Mouse (Mus musculus): ENCODE measurements at regions not wholly inside any gene's neighbourhood (a gene's known extent, or its start where the extent isn't known, plus 50 kb on each side); places are given as distances from the start of the nearest gene placed in this dataset.
"Not testable (repeated sequence)": the region's sequence is repeated elsewhere in the genome, so short reads cannot be mapped to it uniquely, and the experiment has no call there.

GRCm38 (mm10) chr12:8410410-8411341 is 89.1 kb downstream of the Rhob start:
- no peak for DNase-seq

- DNase-seq = no peak
These were observed 88.9 kb downstream of the Hs1bp3 start for GRCm38 (mm10) chr12:8402084-8402483.

GRCm38 (mm10) chr12:8401376-8401775 is 88.1 kb downstream of the Hs1bp3 start:
- no peak for DNase-seq

- no peak for DNase-seq
These were observed 87.3 kb downstream of the Hs1bp3 start for GRCm38 (mm10) chr12:8400345-8401130.

- DNase-seq = no peak
These were observed 85.6 kb downstream of the Hs1bp3 start for GRCm38 (mm10) chr12:8398852-8399251.

- not testable (repeated sequence) for DNase-seq
These were observed 83.2 kb downstream of the Hs1bp3 start for GRCm38 (mm10) chr12:8396408-8396807.

- no peak for DNase-seq
These were observed 81.7 kb downstream of the Hs1bp3 start for GRCm38 (mm10) chr12:8394894-8395297.

GRCm38 (mm10) chr12:8393976-8394375 is 80.7 kb downstream of the Hs1bp3 start:
- no peak for DNase-seq
